Mouse (Mus musculus): ENCODE results near the gene Noxa1. TPM values are rescaled to one million over a fixed set of nuclear protein-coding genes. Genes with fewer than 3 reads are reported as not detected.
A peak's percentile ranks its signal among the peaks of the same experiment; 100 is the strongest.

The Noxa1 gene
- total and polyA plus RNA-seq, 3 experiments = 5.0 to 6.4 (median 6.3) TPM

DNA sequence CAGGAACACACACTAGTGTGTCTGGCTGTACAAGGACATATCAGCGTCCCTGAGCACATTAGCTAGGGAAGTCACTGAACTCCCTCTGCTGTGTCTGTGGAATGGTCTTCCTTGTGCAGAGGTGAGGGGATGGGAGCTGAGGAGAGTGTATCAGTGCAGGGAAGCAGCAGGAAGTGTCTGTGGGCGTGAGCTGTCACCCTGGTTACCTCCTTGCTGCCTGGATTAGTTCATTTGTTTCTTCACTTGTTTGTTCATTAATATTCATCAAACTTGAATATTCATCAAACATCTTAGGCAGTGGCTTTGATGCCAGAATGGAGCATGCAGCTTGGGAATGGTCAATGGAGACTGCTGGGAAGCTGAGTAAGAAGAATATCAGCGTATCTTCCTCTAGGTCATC is 4.8 kb upstream of the Noxa1 start:
- Histone ChIP-seq H3K9ac (ENCODE audit: insufficient read depth, low read depth) (no peak overlapping the region), H3K27ac (ENCODE audit: insufficient read depth, low read depth) (no peak overlapping the region), H3K27me3 (replicated peaks) (no peaks in the 10 kb centered on the region), H3K4me3 (replicated peaks in 1 of 3; ENCODE audit: low read depth in 2 of 3, low read length in 2 of 3, poor library complexity in 1 of 3) (no peak overlapping the region), H3K9me3 (replicated peaks; ENCODE audit: low read length) (no peaks in the 10 kb centered on the region), H3K4me2 (ENCODE audit: insufficient read depth, low read depth, poor library complexity, severe bottlenecking) (no peak overlapping the region), H3K36me3 (replicated peaks in 1 of 2; ENCODE audit: control insufficient read depth in 1 of 2, insufficient read depth in 1 of 2, low read length in 1 of 2) (peaks cover 0 to 6% of the 10 kb centered on the region in 2 experiments), H3K79me2 (replicated peaks; ENCODE audit: control insufficient read depth, extremely low read depth, insufficient read depth, poor library complexity, severe bottlenecking) (no peaks in the 10 kb centered on the region), H3K4me1 (ENCODE audit: control insufficient read depth in 1 of 2, insufficient read depth in 2 of 2) (peaks cover 6 to 28% of the 10 kb centered on the region in 2 experiments)
- TF ChIP-seq CHD1 (IDR thresholded peaks at IDR 0.05; ENCODE audit: low read depth, low read length) (no peak), CHD2 (IDR thresholded peaks at IDR 0.05; ENCODE audit: low read length) (no peak), MXI1 (IDR thresholded peaks at IDR 0.05; ENCODE audit: low read depth, low read length) (no peak), POLR2A (IDR thresholded peaks at IDR 0.05; ENCODE audit: low read depth, low read length) (no peak), IRF4 (IDR thresholded peaks at IDR 0.05; ENCODE audit: low read depth, low read length) (no peak), JUN (IDR thresholded peaks at IDR 0.05; ENCODE audit: insufficient read depth, low read depth, low read length) (no peak), EP300 (IDR thresholded peaks at IDR 0.05; ENCODE audit: low read length) (no peak), SIN3A (IDR thresholded peaks at IDR 0.05; ENCODE audit: low read length) (no peak), JUND (conservative IDR thresholded peaks at IDR 0.05; ENCODE audit: low read depth, low read length) (no peak)
- dilution Hi-C loops (cut with MboI; ENCODE audit: extremely low pct_ligation_motif_present, extremely low pct_unique_long_range_greater_than_20kb, low sequenced_read_pairs) = no loop called here
- DNase-seq (ENCODE audit: extremely low read depth) = no peak
- in situ Hi-C loops (cut with MboI; ENCODE audit: low pct_ligation_motif_present, low pct_unique_long_range_greater_than_20kb, low sequenced_read_pairs) = loop anchor here (5.0 kb wide), 1 partner anchor 63 kb away; no protein-coding TSS in a partner anchor

DNA sequence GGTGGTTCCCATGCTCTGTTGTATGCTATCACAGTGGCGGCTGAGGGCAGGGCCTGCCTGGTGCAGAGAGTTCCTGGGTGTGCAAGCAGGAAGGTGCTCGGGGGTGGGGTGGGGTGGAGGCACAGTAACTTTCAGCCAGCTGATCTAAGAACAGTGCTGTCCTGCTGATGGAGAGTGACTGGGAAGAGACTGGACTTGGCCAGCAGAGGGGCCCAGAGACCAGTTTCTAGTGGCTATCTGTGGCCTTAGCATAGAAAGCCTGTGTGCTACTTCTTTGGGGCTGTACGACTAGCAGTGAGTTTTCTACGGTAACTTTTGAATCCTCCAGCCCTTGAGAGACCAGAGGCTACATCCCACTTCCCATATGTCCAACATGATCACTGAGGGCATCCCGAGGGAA is 4.0 kb upstream of the Noxa1 start:
- no peak overlapping the region for H3K27ac ChIP-seq (ENCODE audit: insufficient read depth, low read depth)
- H3K4me3 ChIP-seq (replicated peaks in 1 of 3; ENCODE audit: low read depth in 2 of 3, low read length in 2 of 3, poor library complexity in 1 of 3) = no peak overlapping the region
- no peak for DNase-seq (ENCODE audit: extremely low read depth)
- no peak overlapping the region for H3K4me2 ChIP-seq (ENCODE audit: insufficient read depth, low read depth, poor library complexity, severe bottlenecking)
- H3K79me2 ChIP-seq (replicated peaks; ENCODE audit: control insufficient read depth, extremely low read depth, insufficient read depth, poor library complexity, severe bottlenecking) = no peaks in the 10 kb centered on the region
- in situ Hi-C loops (cut with MboI; ENCODE audit: low pct_ligation_motif_present, low pct_unique_long_range_greater_than_20kb, low sequenced_read_pairs) (loop anchor here (5.0 kb wide), 1 partner anchor 63 kb away; no protein-coding TSS in a partner anchor), dilution Hi-C loops (cut with MboI; ENCODE audit: extremely low pct_ligation_motif_present, extremely low pct_unique_long_range_greater_than_20kb, low sequenced_read_pairs) (no loop called here)
- H3K9ac ChIP-seq (ENCODE audit: insufficient read depth, low read depth) = no peak overlapping the region
- TF ChIP-seq KAT2A (IDR thresholded peaks at IDR 0.05; ENCODE audit: insufficient replicate concordance, low read length) (no peak), ETS1 (conservative IDR thresholded peaks at IDR 0.05; ENCODE audit: low read depth, low read length) (no peak), CTCF (conservative IDR thresholded peaks at IDR 0.05 in 1 of 2, IDR thresholded peaks at IDR 0.05 in 1 of 2; ENCODE audit: low read depth in 2 of 2, low read length in 2 of 2) (peak in 1 of 2 experiments; percentile 50; a peak in 2 of 4 replicates), MXI1 (IDR thresholded peaks at IDR 0.05; ENCODE audit: low read depth, low read length) (no peak), CHD1 (IDR thresholded peaks at IDR 0.05; ENCODE audit: low read depth, low read length) (no peak), SMC3 (IDR thresholded peaks at IDR 0.05; ENCODE audit: low read depth, low read length) (peak; percentile 28; the same call in 1 of the 2 replicates), RAD21 (IDR thresholded peaks at IDR 0.05; ENCODE audit: low read depth, low read length) (peak; percentile 44), CHD2 (IDR thresholded peaks at IDR 0.05; ENCODE audit: low read length) (no peak), GABPA (IDR thresholded peaks at IDR 0.05; ENCODE audit: insufficient replicate concordance, low read depth, low read length) (no peak), SIN3A (IDR thresholded peaks at IDR 0.05; ENCODE audit: low read length) (no peak)
- no peaks in the 10 kb centered on the region for H3K27me3 ChIP-seq (replicated peaks)
- peaks cover 9 to 36% of the 10 kb centered on the region in 2 experiments for H3K4me1 ChIP-seq (ENCODE audit: control insufficient read depth in 1 of 2, insufficient read depth in 2 of 2)
- no peaks in the 10 kb centered on the region for H3K9me3 ChIP-seq (replicated peaks; ENCODE audit: low read length)
- peaks cover 0 to 6% of the 10 kb centered on the region in 2 experiments for H3K36me3 ChIP-seq (replicated peaks in 1 of 2; ENCODE audit: control insufficient read depth in 1 of 2, insufficient read depth in 1 of 2, low read length in 1 of 2)

Measured in CH12.LX (cell line).